Mouse (Mus musculus) heart, postnatal 0 days (tissue): ENCODE results near the gene Ptpn22.

Experiments
- CTCF ChIP-seq: IDR thresholded peaks from 2 replicates; pipeline ENCODE4 v1.5.1; 2016; ENCODE audit warnings: antibody characterized with exemption, control low read depth, low read depth
- EP300 ChIP-seq: IDR thresholded peaks from 2 replicates; pipeline ENCODE4 v1.6.1; 2016; ENCODE audit warnings: antibody characterized with exemption, low read depth

GRCm38 (mm10) chr3:103916205-103916838, 56.7 kb downstream of the Ptpn22 start:
- TF ChIP-seq EP300 (no peak), CTCF (no peak)
